Mouse (Mus musculus): ENCODE data around the gene D430019H16Rik. TPM values are rescaled to one million over a fixed set of nuclear protein-coding genes. Genes with fewer than 3 reads are reported as not detected.

D430019H16Rik gene
- polyA plus RNA-seq, 1 experiment from 2014 or later = 2.2 TPM

DNA sequence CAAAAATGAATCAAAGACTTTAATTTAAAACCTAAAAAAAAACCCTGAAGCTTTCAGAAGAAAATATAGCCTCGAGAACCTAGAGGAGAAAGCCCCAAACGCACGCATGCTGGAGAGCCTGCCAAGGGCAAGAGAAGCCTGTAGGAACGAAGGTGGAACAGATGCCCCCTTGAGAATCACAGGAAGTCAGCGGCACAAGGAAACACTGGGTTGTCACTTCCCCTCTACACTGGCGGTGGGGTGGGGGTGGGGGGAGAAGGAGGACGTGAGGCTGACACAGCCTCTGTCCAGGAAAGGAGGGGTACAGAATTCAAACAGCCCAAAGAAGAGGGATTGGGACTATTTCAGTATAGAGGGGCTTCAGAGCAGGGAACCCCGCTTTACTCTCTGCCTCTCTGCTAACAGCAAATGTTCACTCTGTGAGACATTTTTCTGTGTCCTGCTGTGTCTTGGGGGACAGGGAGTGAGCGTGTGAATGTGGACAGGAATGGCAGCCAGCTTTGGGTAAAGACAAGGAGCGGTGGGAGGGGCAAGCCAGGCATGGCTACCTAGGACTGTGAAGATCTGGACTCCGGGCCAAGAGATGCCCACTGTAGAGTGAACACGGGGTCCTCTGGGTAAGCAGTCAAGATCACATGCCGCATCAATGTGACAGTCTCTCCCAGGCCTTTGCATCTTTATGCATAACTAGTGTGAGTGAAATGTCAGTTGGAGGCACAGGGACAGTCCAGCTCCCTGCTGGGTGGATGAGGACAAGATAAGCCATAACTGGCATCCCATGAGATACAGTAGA, 82.5 kb downstream of the D430019H16Rik start:
- no peak overlapping the region for H3K9ac ChIP-seq (ENCODE audit: low read length)
- 61% methylated on average over 13 of the region's 13 CpGs for WGBS
- no peak for ATAC-seq (replicated peaks; ENCODE audit: low FRiP score, low TSS enrichment, low read depth)
- no peak overlapping the region for H3K27ac ChIP-seq (ENCODE audit: low read depth)
- no peaks in the 10 kb centered on the region for H3K27me3 ChIP-seq (replicated peaks; ENCODE audit: control insufficient read depth, insufficient read depth, low read length)
- H3K4me1 ChIP-seq (replicated peaks; ENCODE audit: control insufficient read depth, insufficient read depth, low read length) = peaks cover 8% of the 10 kb centered on the region; the same call in 1 of the 2 replicates
- H3K9me3 ChIP-seq (ENCODE audit: control insufficient read depth, low read length) = no peaks in the 10 kb centered on the region
- no peak overlapping the region for H3K4me2 ChIP-seq (ENCODE audit: low read length)
- H3K4me3 ChIP-seq (ENCODE audit: low read depth, low read length) = no peak overlapping the region
- no peaks in the 10 kb centered on the region for H3K36me3 ChIP-seq (ENCODE audit: control insufficient read depth, insufficient read depth, low read length)
- no peak for DNase-seq (ENCODE audit: low spot score)

DNA sequence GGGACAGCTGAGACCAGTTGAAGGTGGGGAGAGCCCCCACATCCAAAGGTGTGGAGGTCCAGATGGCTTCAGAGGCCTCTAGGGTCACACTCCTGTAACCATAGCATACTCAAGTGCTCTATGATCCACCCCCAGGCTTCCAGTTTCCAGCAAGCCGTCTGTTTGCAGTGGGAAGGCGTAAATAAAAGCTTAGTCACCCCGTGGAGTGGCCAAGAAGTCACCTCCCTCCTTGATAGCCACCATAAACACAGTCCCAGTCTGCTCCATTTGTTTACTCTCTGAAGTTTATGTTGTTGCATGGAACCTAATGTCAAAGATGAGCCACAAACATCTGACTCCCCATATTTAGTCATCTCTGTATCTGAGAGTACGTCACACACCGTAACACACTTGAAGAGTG, 83.5 kb downstream of the D430019H16Rik start:
- no peak overlapping the region for H3K27ac ChIP-seq (ENCODE audit: low read depth)
- no peak; the same call in 1 of the 2 replicates for ATAC-seq (replicated peaks; ENCODE audit: low FRiP score, low TSS enrichment, low read depth)

DNA sequence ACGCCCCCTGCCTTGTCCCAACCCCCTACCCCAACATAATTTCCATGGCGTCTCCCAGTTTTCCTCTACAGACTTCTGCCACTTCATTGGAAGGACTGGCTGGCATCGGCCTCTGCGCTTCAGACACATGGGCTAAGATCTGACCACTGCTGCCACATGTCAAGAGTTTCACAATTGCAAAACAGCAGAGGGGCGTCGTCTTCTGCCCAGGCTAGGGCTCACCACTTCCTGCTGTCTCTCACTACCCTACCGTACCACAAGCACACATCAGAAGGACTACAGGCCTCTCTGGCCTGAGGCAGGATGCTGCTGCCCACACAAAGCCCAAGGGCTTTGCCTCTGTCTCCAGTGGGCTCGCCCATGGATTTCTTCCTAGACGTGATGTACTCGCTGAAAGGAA, 86.0 kb downstream of the D430019H16Rik start:
- WGBS = 94% methylated on average over 10 of the region's 10 CpGs
- H3K4me1 ChIP-seq (replicated peaks; ENCODE audit: control insufficient read depth, insufficient read depth, low read length) = peaks cover 8% of the 10 kb centered on the region; the same call in 1 of the 2 replicates
- no peaks in the 10 kb centered on the region for H3K27me3 ChIP-seq (replicated peaks; ENCODE audit: control insufficient read depth, insufficient read depth, low read length)
- DNase-seq (ENCODE audit: low spot score) = no peak
- no peak overlapping the region for H3K4me2 ChIP-seq (ENCODE audit: low read length)
- no peaks in the 10 kb centered on the region for H3K36me3 ChIP-seq (ENCODE audit: control insufficient read depth, insufficient read depth, low read length)
- no peak overlapping the region for H3K9ac ChIP-seq (ENCODE audit: low read length)
- H3K27ac ChIP-seq (ENCODE audit: low read depth) = no peak overlapping the region
- H3K9me3 ChIP-seq (ENCODE audit: control insufficient read depth, low read length) = no peaks in the 10 kb centered on the region
- ATAC-seq (replicated peaks; ENCODE audit: low FRiP score, low TSS enrichment, low read depth) = no peak
- no peak overlapping the region for H3K4me3 ChIP-seq (ENCODE audit: low read depth, low read length)

More for the DNA sequence above, 83.5 kb downstream of the D430019H16Rik start:
- H3K27me3 ChIP-seq (replicated peaks; ENCODE audit: control insufficient read depth, insufficient read depth, low read length) = no peaks in the 10 kb centered on the region
- H3K9ac ChIP-seq (ENCODE audit: low read length) = no peak overlapping the region
- H3K4me3 ChIP-seq (ENCODE audit: low read depth, low read length) = no peak overlapping the region
- peaks cover 8% of the 10 kb centered on the region; the same call in 1 of the 2 replicates for H3K4me1 ChIP-seq (replicated peaks; ENCODE audit: control insufficient read depth, insufficient read depth, low read length)
- H3K4me2 ChIP-seq (ENCODE audit: low read length) = no peak overlapping the region
- H3K9me3 ChIP-seq (ENCODE audit: control insufficient read depth, low read length) = no peaks in the 10 kb centered on the region
- H3K36me3 ChIP-seq (ENCODE audit: control insufficient read depth, insufficient read depth, low read length) = no peaks in the 10 kb centered on the region
- WGBS = 43% methylated on average over 5 of the region's 5 CpGs
- DNase-seq (ENCODE audit: low spot score) = no peak

- H3K4me2 ChIP-seq (ENCODE audit: low read length) = no peak overlapping the region
- no peak for ATAC-seq (replicated peaks; ENCODE audit: low FRiP score, low TSS enrichment, low read depth)
- WGBS = 74% methylated on average over 12 of the region's 12 CpGs
- no peak for DNase-seq (ENCODE audit: low spot score)
- no peak overlapping the region for H3K9ac ChIP-seq (ENCODE audit: low read length)
- peaks cover 10% of the 10 kb centered on the region for H3K4me1 ChIP-seq (replicated peaks; ENCODE audit: control insufficient read depth, insufficient read depth, low read length)
- H3K27ac ChIP-seq (ENCODE audit: low read depth) = no peak overlapping the region
- H3K9me3 ChIP-seq (ENCODE audit: control insufficient read depth, low read length) = no peaks in the 10 kb centered on the region
- no peak overlapping the region for H3K4me3 ChIP-seq (ENCODE audit: low read depth, low read length)
- H3K27me3 ChIP-seq (replicated peaks; ENCODE audit: control insufficient read depth, insufficient read depth, low read length) = no peaks in the 10 kb centered on the region
- H3K36me3 ChIP-seq (ENCODE audit: control insufficient read depth, insufficient read depth, low read length) = no peaks in the 10 kb centered on the region
Observed at GRCm38 (mm10) chr12:105541590-105542402, 88.1 kb downstream of the D430019H16Rik start.

- Histone ChIP-seq H3K27ac (ENCODE audit: low read depth) (no peak overlapping the region), H3K4me2 (ENCODE audit: low read length) (no peak overlapping the region), H3K9ac (ENCODE audit: low read length) (no peak overlapping the region), H3K9me3 (ENCODE audit: control insufficient read depth, low read length) (no peaks in the 10 kb centered on the region), H3K36me3 (ENCODE audit: control insufficient read depth, insufficient read depth, low read length) (no peaks in the 10 kb centered on the region), H3K4me3 (ENCODE audit: low read depth, low read length) (no peak overlapping the region), H3K4me1 (replicated peaks; ENCODE audit: control insufficient read depth, insufficient read depth, low read length) (peaks cover 6% of the 10 kb centered on the region), H3K27me3 (replicated peaks; ENCODE audit: control insufficient read depth, insufficient read depth, low read length) (no peaks in the 10 kb centered on the region)
- ATAC-seq (replicated peaks; ENCODE audit: low FRiP score, low TSS enrichment, low read depth) (no peak), DNase-seq (ENCODE audit: low spot score) (no peak)
- 77% methylated on average over 3 of the region's 3 CpGs for WGBS
Observed at GRCm38 (mm10) chr12:105542513-105542912, 88.9 kb downstream of the D430019H16Rik start.

Other genes with a start within 250 kb of the D430019H16Rik start
- gene Tcl1, start 231.1 kb upstream of the D430019H16Rik start, polyA plus RNA-seq (2014; fragmentation: Nextera tagmentation; extraction: Ambion mirVana) = not detected in 2 replicates
- gene Tunar, start 120.0 kb upstream of the D430019H16Rik start, polyA plus RNA-seq (2014; fragmentation: Nextera tagmentation; extraction: Ambion mirVana) = 0.18 and 0.26 TPM in 2 replicates
- gene Bdkrb2, start 109.4 kb downstream of the D430019H16Rik start, polyA plus RNA-seq (2014; fragmentation: Nextera tagmentation; extraction: Ambion mirVana) = 1.0 and 1.3 TPM in 2 replicates
- 0.44 TPM in 1 of 2 replicates, not detected in the other for gene Bdkrb1, start 149.2 kb downstream of the D430019H16Rik start, polyA plus RNA-seq (2014; fragmentation: Nextera tagmentation; extraction: Ambion mirVana)
- gene Gskip, start 231.0 kb downstream of the D430019H16Rik start, polyA plus RNA-seq (2014; fragmentation: Nextera tagmentation; extraction: Ambion mirVana) = 29.7 and 30.9 TPM in 2 replicates
- 17.8 and 19.8 TPM in 2 replicates for gene Atg2b, start 231.4 kb downstream of the D430019H16Rik start, polyA plus RNA-seq (2014; fragmentation: Nextera tagmentation; extraction: Ambion mirVana)

All from intestine, embryonic 14.5 days (tissue).